Mouse (Mus musculus): ENCODE results near the gene Elovl6.

Gene Elovl6

GRCm38 (mm10) chr3:129593735-129594134 lies 61.6 kb downstream of the Elovl6 start:
- no peak for TF ChIP-seq GATA4 (IDR thresholded peaks at IDR 0.05; ENCODE audit: insufficient replicate concordance, low read length)

GRCm38 (mm10) chr3:129596098-129596497 lies 63.9 kb downstream of the Elovl6 start:
- no peak for TF ChIP-seq GATA4 (IDR thresholded peaks at IDR 0.05; ENCODE audit: insufficient replicate concordance, low read length)

- TF ChIP-seq GATA4 (IDR thresholded peaks at IDR 0.05; ENCODE audit: insufficient replicate concordance, low read length), result no peak
Observed at GRCm38 (mm10) chr3:129602289-129602688, 70.1 kb downstream of the Elovl6 start.

- no peak for TF ChIP-seq GATA4 (IDR thresholded peaks at IDR 0.05; ENCODE audit: insufficient replicate concordance, low read length)
Observed at GRCm38 (mm10) chr3:129605487-129605886, 73.3 kb downstream of the Elovl6 start.

- TF ChIP-seq GATA4 (IDR thresholded peaks at IDR 0.05; ENCODE audit: insufficient replicate concordance, low read length), result no peak
Observed at GRCm38 (mm10) chr3:129605934-129606333, 73.8 kb downstream of the Elovl6 start.

GRCm38 (mm10) chr3:129611626-129612025 lies 79.5 kb downstream of the Elovl6 start:
- no peak for TF ChIP-seq GATA4 (IDR thresholded peaks at IDR 0.05; ENCODE audit: insufficient replicate concordance, low read length)

GRCm38 (mm10) chr3:129612311-129613097 lies 80.3 kb downstream of the Elovl6 start:
- no peak for TF ChIP-seq GATA4 (IDR thresholded peaks at IDR 0.05; ENCODE audit: insufficient replicate concordance, low read length)

- TF ChIP-seq GATA4 (IDR thresholded peaks at IDR 0.05; ENCODE audit: insufficient replicate concordance, low read length), result no peak
Observed at GRCm38 (mm10) chr3:129613756-129614155, 81.6 kb downstream of the Elovl6 start.

GRCm38 (mm10) chr3:129614216-129614615 lies 82.1 kb downstream of the Elovl6 start:
- peak; percentile 61; the same call in 1 of the 2 replicates for TF ChIP-seq GATA4 (IDR thresholded peaks at IDR 0.05; ENCODE audit: insufficient replicate concordance, low read length)

- TF ChIP-seq GATA4 (IDR thresholded peaks at IDR 0.05; ENCODE audit: insufficient replicate concordance, low read length), result no peak
Observed at GRCm38 (mm10) chr3:129617450-129617849, 85.3 kb downstream of the Elovl6 start.

GRCm38 (mm10) chr3:129619194-129619775 lies 87.1 kb downstream of the Elovl6 start:
- no peak for TF ChIP-seq GATA4 (IDR thresholded peaks at IDR 0.05; ENCODE audit: insufficient replicate concordance, low read length)

- no peak for TF ChIP-seq GATA4 (IDR thresholded peaks at IDR 0.05; ENCODE audit: insufficient replicate concordance, low read length)
Observed at GRCm38 (mm10) chr3:129620802-129621201, 88.6 kb downstream of the Elovl6 start.

- TF ChIP-seq GATA4 (IDR thresholded peaks at IDR 0.05; ENCODE audit: insufficient replicate concordance, low read length), result no peak
Observed at GRCm38 (mm10) chr3:129621255-129621654, 89.1 kb downstream of the Elovl6 start.

GRCm38 (mm10) chr3:129622120-129622519 lies 90.0 kb downstream of the Elovl6 start:
- no peak for TF ChIP-seq GATA4 (IDR thresholded peaks at IDR 0.05; ENCODE audit: insufficient replicate concordance, low read length)

- TF ChIP-seq GATA4 (IDR thresholded peaks at IDR 0.05; ENCODE audit: insufficient replicate concordance, low read length), result no peak
Observed at GRCm38 (mm10) chr3:129622705-129623104, 90.5 kb downstream of the Elovl6 start.

GRCm38 (mm10) chr3:129624193-129624805 lies 92.1 kb downstream of the Elovl6 start:
- no peak for TF ChIP-seq GATA4 (IDR thresholded peaks at IDR 0.05; ENCODE audit: insufficient replicate concordance, low read length)
